Mouse (Mus musculus): ENCODE measurements around the gene Rbm3. TPM values are rescaled to one million over a fixed set of nuclear protein-coding genes. Genes with fewer than 3 reads are reported as not detected.

Rbm3 gene
- 18.4 and 19.6 TPM in 2 replicates for polyA plus RNA-seq (2012; rRNA removed)

DNA sequence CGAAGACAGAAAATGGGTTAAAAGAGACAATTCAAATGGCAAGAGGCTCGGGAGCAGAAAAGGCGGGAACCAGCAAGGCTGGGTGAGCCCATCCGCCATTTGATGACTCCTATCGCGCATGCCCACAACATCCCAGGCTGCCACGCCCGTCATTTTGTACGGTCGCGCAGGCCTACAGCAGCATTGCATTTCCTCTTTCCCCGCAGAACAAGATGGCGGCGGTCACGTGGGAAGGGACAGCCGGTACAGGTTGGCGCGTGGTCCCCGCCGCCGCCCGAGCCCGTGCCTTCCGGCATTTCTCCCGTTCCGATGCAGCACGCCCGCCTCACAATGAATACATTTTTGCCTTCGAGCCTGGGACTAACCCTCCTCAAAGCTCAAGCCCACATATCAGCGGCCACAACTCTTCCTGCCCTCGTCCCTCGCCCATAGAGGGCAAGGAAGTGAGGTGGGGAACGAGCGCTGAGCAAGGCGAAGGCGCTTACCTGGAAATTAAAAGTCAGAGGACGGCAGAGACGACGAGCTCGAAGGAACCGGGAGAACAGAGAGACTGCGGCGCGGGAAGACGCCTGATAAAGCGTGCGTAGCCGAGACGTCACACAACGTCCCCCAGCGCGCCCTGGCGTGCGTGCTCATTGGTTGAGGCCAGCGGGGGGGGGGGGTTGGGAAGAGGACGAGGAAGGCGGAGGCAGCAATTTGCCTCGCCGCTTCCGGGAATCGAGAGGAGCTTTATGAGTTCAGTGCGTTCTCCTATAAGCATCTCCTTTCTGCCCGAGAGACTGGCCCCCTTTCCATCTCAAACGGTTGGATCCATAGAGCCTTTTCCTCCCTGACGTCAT lies at the start of gene Rbm3:
Gene Rbm3 (minus strand): TSS at position 728 of the 839 bp plus-strand sequence.
- Histone ChIP-seq H3K4me1 (ENCODE audit: control insufficient read depth, insufficient read depth, low read length) (peaks cover 4% of the 10 kb centered on the region), H3K36me3 (ENCODE audit: control insufficient read depth, insufficient read depth, low read length) (no peaks in the 10 kb centered on the region), H3K27me3 (ENCODE audit: control insufficient read depth, insufficient read depth, low read length) (no peaks in the 10 kb centered on the region), H3K27ac (ENCODE audit: control insufficient read depth, insufficient read depth, low read depth, low read length) (peak within 1 kb of the TSS; percentile 99), H3K4me3 (ENCODE audit: control insufficient read depth, low read depth, low read length) (peak within 1 kb of the TSS; percentile 98)
- TF ChIP-seq CTCF (IDR thresholded peaks at IDR 0.05; ENCODE audit: control insufficient read depth, insufficient read depth, insufficient replicate concordance, low read depth, low read length) (no peak), POLR2A (IDR thresholded peaks at IDR 0.05; ENCODE audit: control insufficient read depth, low read depth, low read length) (peak; percentile 76; the same call in 1 of the 2 replicates)

DNA sequence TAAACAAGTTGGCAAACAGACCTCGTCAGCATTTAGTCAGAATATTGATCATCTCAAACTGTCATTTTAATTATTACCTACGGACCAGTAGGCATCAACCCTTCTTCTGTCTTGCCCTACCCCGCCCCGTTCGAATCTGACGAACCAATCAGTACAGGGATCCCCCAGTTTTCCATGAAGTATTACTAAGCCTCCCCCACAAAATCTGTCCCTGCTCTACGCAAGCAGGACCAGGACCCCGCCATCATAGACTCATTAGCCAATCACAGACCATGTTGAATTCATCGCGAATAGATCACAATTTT lies 47.7 kb upstream of the Rbm3 start, which contains the start of gene Ebp:
Gene Ebp (minus strand): TSS at position 94 of the 305 bp plus-strand sequence.
- no peak for TF ChIP-seq CTCF (IDR thresholded peaks at IDR 0.05; ENCODE audit: control insufficient read depth, insufficient read depth, insufficient replicate concordance, low read depth, low read length)
- no peak for TF ChIP-seq POLR2A (IDR thresholded peaks at IDR 0.05; ENCODE audit: control insufficient read depth, low read depth, low read length)
- Histone ChIP-seq H3K27me3 (ENCODE audit: control insufficient read depth, insufficient read depth, low read length) (no peaks in the 10 kb centered on the region), H3K4me3 (ENCODE audit: control insufficient read depth, low read depth, low read length) (peak within 1 kb of the TSS; percentile 90), H3K27ac (ENCODE audit: control insufficient read depth, insufficient read depth, low read depth, low read length) (peak within 1 kb of the TSS; percentile 77), H3K4me1 (ENCODE audit: control insufficient read depth, insufficient read depth, low read length) (peaks cover 2% of the 10 kb centered on the region), H3K36me3 (ENCODE audit: control insufficient read depth, insufficient read depth, low read length) (no peaks in the 10 kb centered on the region)

DNA sequence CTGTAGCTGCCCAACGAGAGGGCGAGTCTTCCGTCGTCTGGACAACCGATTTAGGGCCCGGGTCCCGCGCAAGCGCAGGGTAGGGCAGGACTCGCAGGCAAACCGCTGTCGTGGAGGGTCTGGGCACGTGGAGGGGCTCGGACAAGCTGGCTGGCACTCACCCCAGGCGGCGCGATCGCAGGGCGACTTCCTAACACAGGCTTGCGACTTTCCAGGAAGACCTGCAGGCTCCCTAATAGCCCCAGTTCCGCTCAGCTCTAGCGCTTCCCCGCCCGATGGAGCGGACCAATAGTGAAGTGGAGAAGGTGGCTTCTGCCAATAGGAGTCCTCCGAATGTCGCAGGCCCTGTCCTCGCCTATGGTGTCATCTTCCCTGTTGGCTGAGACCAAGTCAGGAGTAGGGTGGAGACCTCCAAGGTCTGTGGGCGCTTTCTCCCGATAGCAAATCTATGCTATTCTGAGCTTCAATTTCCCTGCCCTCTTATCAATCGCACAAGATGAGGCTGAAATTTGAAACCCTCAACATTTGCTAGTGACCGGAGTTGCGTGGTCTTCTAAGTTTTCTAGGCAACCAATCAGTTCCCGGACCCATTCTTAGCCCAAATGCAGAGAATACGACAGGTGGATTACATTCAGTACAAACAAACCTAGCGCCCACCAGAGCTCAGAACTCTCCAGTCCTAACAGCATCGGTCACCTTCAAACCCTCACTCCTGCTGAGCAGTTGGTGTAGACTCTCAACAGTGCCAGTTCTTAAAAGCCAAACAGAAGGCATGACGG lies 47.1 kb upstream of the Rbm3 start:
- Histone ChIP-seq H3K4me1 (ENCODE audit: control insufficient read depth, insufficient read depth, low read length) (peaks cover 2% of the 10 kb centered on the region), H3K27me3 (ENCODE audit: control insufficient read depth, insufficient read depth, low read length) (no peaks in the 10 kb centered on the region), H3K36me3 (ENCODE audit: control insufficient read depth, insufficient read depth, low read length) (no peaks in the 10 kb centered on the region), H3K4me3 (ENCODE audit: control insufficient read depth, low read depth, low read length) (peak overlapping the region; percentile 90), H3K27ac (ENCODE audit: control insufficient read depth, insufficient read depth, low read depth, low read length) (peak overlapping the region; percentile 77)
- TF ChIP-seq POLR2A (IDR thresholded peaks at IDR 0.05; ENCODE audit: control insufficient read depth, low read depth, low read length) (peak; percentile 38; the same call in 1 of the 2 replicates), CTCF (IDR thresholded peaks at IDR 0.05; ENCODE audit: control insufficient read depth, insufficient read depth, insufficient replicate concordance, low read depth, low read length) (no peak)

DNA sequence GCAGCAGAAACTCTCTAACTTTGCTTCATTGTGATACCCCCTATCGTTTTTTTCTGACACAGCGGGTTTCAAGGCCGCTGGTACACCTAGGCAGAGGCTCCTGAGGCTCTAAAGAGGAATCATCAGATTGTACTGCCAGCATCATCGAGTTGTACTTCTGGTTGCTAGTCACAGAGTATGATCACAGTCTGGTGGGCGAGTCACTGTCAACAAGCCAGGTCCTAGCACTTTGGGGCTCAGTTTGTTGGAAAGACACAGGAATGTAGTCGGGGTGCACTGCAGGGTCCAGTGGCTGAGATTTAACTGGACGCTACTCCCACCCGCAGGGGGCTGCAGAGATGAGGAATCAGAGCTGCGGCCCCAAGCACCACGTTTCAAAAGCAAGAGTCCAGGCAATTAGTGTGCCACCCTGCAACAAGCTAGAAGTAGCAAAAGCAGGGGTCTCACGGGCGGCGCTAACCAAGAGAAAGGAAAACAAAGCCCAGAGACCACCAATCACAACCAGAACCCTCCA lies 46.5 kb upstream of the Rbm3 start:
- Histone ChIP-seq H3K36me3 (ENCODE audit: control insufficient read depth, insufficient read depth, low read length) (no peaks in the 10 kb centered on the region), H3K27me3 (ENCODE audit: control insufficient read depth, insufficient read depth, low read length) (no peaks in the 10 kb centered on the region), H3K4me1 (ENCODE audit: control insufficient read depth, insufficient read depth, low read length) (peaks cover 2% of the 10 kb centered on the region), H3K4me3 (ENCODE audit: control insufficient read depth, low read depth, low read length) (peak overlapping the region; percentile 90), H3K27ac (ENCODE audit: control insufficient read depth, insufficient read depth, low read depth, low read length) (peak overlapping the region; percentile 69)
- TF ChIP-seq CTCF (IDR thresholded peaks at IDR 0.05; ENCODE audit: control insufficient read depth, insufficient read depth, insufficient replicate concordance, low read depth, low read length) (no peak), POLR2A (IDR thresholded peaks at IDR 0.05; ENCODE audit: control insufficient read depth, low read depth, low read length) (no peak)

DNA sequence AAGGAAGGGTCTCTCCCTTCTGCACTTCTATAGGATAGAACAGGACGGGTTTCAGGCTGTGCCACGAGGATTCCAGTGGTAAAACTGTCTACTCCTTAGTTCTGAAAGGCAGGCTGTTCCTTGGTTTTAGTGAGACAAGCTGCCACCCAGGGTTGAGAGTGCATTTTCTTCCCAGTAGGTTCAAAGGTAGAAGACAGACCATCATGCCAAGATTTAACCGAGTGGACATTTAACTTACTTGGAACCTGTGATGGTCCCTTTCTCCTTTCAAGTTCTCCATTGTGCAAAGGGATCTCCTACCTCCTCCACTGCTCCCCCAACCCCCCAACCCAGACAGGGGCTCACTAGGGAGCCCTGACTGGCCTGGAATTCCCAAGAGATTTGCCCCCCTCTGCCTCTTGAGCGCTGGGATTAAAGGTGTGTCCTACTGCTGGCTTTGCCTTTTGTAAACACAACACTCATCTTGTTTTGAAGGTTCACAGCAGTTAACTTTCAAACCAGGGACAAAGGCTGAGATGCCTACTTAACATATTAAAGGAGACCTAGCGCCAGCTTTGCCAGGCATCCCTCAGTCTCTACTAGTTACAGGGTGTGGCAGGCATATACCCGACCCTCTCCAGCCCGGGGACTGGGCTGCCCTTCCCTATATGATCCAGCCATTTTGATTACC lies 37.3 kb upstream of the Rbm3 start:
- no peak overlapping the region for H3K27ac ChIP-seq (ENCODE audit: control insufficient read depth, insufficient read depth, low read depth, low read length)
- H3K27me3 ChIP-seq (ENCODE audit: control insufficient read depth, insufficient read depth, low read length): no peaks in the 10 kb centered on the region
- H3K4me3 ChIP-seq (ENCODE audit: control insufficient read depth, low read depth, low read length): no peak overlapping the region
- no peaks in the 10 kb centered on the region for H3K4me1 ChIP-seq (ENCODE audit: control insufficient read depth, insufficient read depth, low read length)
- no peak for TF ChIP-seq POLR2A (IDR thresholded peaks at IDR 0.05; ENCODE audit: control insufficient read depth, low read depth, low read length)
- no peak for TF ChIP-seq CTCF (IDR thresholded peaks at IDR 0.05; ENCODE audit: control insufficient read depth, insufficient read depth, insufficient replicate concordance, low read depth, low read length)
- H3K36me3 ChIP-seq (ENCODE audit: control insufficient read depth, insufficient read depth, low read length): no peaks in the 10 kb centered on the region

DNA sequence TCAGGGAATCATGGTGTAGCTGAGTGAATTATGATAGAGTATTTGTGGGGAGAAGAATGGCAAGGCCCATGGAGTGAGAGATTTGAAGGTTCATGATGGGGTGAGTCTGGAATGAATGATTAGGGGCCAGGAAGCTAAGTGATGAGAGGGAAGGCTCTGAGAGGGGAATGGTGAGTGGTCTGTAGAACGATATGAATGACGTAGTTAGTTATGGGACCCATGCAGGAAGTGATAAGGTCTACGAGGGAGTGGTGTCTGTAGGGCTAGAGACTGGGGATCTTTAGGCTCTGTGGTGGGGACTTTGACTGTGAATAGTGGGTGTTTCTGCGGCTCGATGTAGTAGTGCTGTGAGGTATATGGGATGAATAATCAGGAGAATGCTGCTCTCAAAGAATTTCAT lies 34.0 kb upstream of the Rbm3 start:
- Histone ChIP-seq H3K36me3 (ENCODE audit: control insufficient read depth, insufficient read depth, low read length) (no peaks in the 10 kb centered on the region), H3K27me3 (ENCODE audit: control insufficient read depth, insufficient read depth, low read length) (no peaks in the 10 kb centered on the region), H3K4me1 (ENCODE audit: control insufficient read depth, insufficient read depth, low read length) (no peaks in the 10 kb centered on the region; the same call in 1 of the 2 replicates), H3K4me3 (ENCODE audit: control insufficient read depth, low read depth, low read length) (no peak overlapping the region), H3K27ac (ENCODE audit: control insufficient read depth, insufficient read depth, low read depth, low read length) (no peak overlapping the region)
- TF ChIP-seq CTCF (IDR thresholded peaks at IDR 0.05; ENCODE audit: control insufficient read depth, insufficient read depth, insufficient replicate concordance, low read depth, low read length) (no peak), POLR2A (IDR thresholded peaks at IDR 0.05; ENCODE audit: control insufficient read depth, low read depth, low read length) (no peak)
